Mouse (Mus musculus) midbrain, embryonic 13.5 days (tissue): ENCODE data around the gene Hivep3. TPM values are rescaled to one million over a fixed set of nuclear protein-coding genes. Genes with fewer than 3 reads are reported as not detected.
A peak's percentile ranks its signal among the peaks of the same experiment; 100 is the strongest.

ENCODE experiments used
- ATAC-seq: fragments of 200-750 bp; cut with Nextera tagmentation; 2 replicates; pipeline ENCODE4 v1.8.0; 2017; ENCODE audit warnings: mild to moderate bottlenecking, moderate TSS enrichment, moderate library complexity
- H3K27ac ChIP-seq: fragments of 300-500 bp; sonication (generic); 2 replicates; pipeline ENCODE4 v1.5.1; 2015; ENCODE audit warnings: inconsistent platforms, mild to moderate bottlenecking, moderate library complexity
- H3K27me3 ChIP-seq: fragments of 300-500 bp; sonication (generic); 2 replicates; pipeline ENCODE4 v1.6.1; 2015; ENCODE audit warnings: mild to moderate bottlenecking, inconsistent platforms
- H3K36me3 ChIP-seq: fragments of 300-500 bp; sonication (generic); 2 replicates; pipeline ENCODE4 v1.6.1; 2015; ENCODE audit warnings: mild to moderate bottlenecking, inconsistent platforms
- H3K4me1 ChIP-seq: fragments of 300-500 bp; sonication (generic); replicated peaks from 2 replicates; pipeline ENCODE4 v1.6.1; 2015; ENCODE audit warnings: inconsistent platforms
- H3K4me2 ChIP-seq: fragments of 300-500 bp; sonication (generic); replicated peaks from 2 replicates; pipeline ENCODE4 v1.6.1; 2015; ENCODE audit warnings: moderate library complexity, mild to moderate bottlenecking, inconsistent platforms
- H3K4me3 ChIP-seq: fragments of 300-500 bp; sonication (generic); replicated peaks from 2 replicates; pipeline ENCODE4 v1.5.1; 2015; ENCODE audit warnings: mild to moderate bottlenecking, inconsistent platforms
- H3K9ac ChIP-seq: fragments of 300-500 bp; sonication (generic); replicated peaks from 2 replicates; pipeline ENCODE4 v1.6.1; 2015; ENCODE audit warnings: mild to moderate bottlenecking, inconsistent platforms
- H3K9me3 ChIP-seq: fragments of 300-500 bp; sonication (generic); 2 replicates; pipeline ENCODE4 v1.6.1; 2016; ENCODE audit warnings: mild to moderate bottlenecking, inconsistent platforms
- WGBS: fragments of 180-500 bp; shearing (Covaris S2); methylation state at CpG from one replicate; pipeline ENCODE4 v1.1.7; 2015; 5-methylcytosine and 5-hydroxymethylcytosine counted together
- polyA plus RNA-seq: library from polyadenylated mRNA; unstranded; fragments of >200 nt; fragmentation: Nextera tagmentation; extraction: Ambion mirVana; gene quantifications from 2 replicates; pipeline ENCODE4 v1.2.1, GENCODE M21; 2015

Hivep3 gene
- 9.5 and 10.5 TPM in 2 replicates for polyA plus RNA-seq

GRCm38 (mm10) chr4:119733184-119733880 is at the start of gene Hivep3:
Gene Hivep3 (plus strand): TSS chr4:119733784.
- Histone ChIP-seq H3K27me3 (peaks cover 30% of the 10 kb centered on the region), H3K4me2 (peak within 1 kb of the TSS; percentile 86), H3K4me3 (peak within 1 kb of the TSS; percentile 67), H3K4me1 (peaks cover 13% of the 10 kb centered on the region), H3K27ac (peak within 1 kb of the TSS; percentile 74), H3K9me3 (no peaks in the 10 kb centered on the region), H3K36me3 (no peaks in the 10 kb centered on the region), H3K9ac (peak within 1 kb of the TSS; percentile 69)
- peak; percentile 96 for ATAC-seq
- WGBS, result under 1% methylated on average over 43 of the region's 47 CpGs

- Histone ChIP-seq H3K36me3 (no peaks in the 10 kb centered on the region), H3K27ac (no peak overlapping the region), H3K9ac (no peak overlapping the region), H3K9me3 (no peaks in the 10 kb centered on the region), H3K27me3 (no peaks in the 10 kb centered on the region), H3K4me1 (peaks cover 9% of the 10 kb centered on the region), H3K4me2 (no peak overlapping the region), H3K4me3 (no peak overlapping the region)
- ATAC-seq, result no peak
- WGBS, result 96% methylated on average over 2 of the region's 2 CpGs
Observed at GRCm38 (mm10) chr4:119685746-119686145, 47.8 kb upstream of the Hivep3 start.

- Histone ChIP-seq H3K4me3 (no peak overlapping the region), H3K4me1 (no peaks in the 10 kb centered on the region), H3K27me3 (no peaks in the 10 kb centered on the region), H3K36me3 (no peaks in the 10 kb centered on the region), H3K9me3 (peaks cover 2% of the 10 kb centered on the region; the same call in 1 of the 2 replicates), H3K27ac (no peak overlapping the region), H3K4me2 (no peak overlapping the region), H3K9ac (no peak overlapping the region)
- ATAC-seq, result no peak
- WGBS, result 59% methylated on average over 2 of the region's 2 CpGs
Observed at GRCm38 (mm10) chr4:119698339-119698738, 35.2 kb upstream of the Hivep3 start.

GRCm38 (mm10) chr4:119701269-119701954 is 32.2 kb upstream of the Hivep3 start:
- Histone ChIP-seq H3K27ac (no peak overlapping the region), H3K27me3 (no peaks in the 10 kb centered on the region), H3K36me3 (no peaks in the 10 kb centered on the region), H3K9ac (no peak overlapping the region), H3K4me1 (no peaks in the 10 kb centered on the region), H3K4me2 (no peak overlapping the region), H3K4me3 (no peak overlapping the region), H3K9me3 (peaks cover 2% of the 10 kb centered on the region; the same call in 1 of the 2 replicates)
- ATAC-seq, result no peak
- 87% methylated on average over 11 of the region's 11 CpGs for WGBS

- Histone ChIP-seq H3K27ac (no peak overlapping the region), H3K9me3 (peaks cover 2% of the 10 kb centered on the region; the same call in 1 of the 2 replicates), H3K36me3 (no peaks in the 10 kb centered on the region), H3K27me3 (no peaks in the 10 kb centered on the region), H3K4me1 (0 out of 2 replicates have a peak, but pooled peaks cover 4% of the 10 kb centered on the region), H3K9ac (no peak overlapping the region), H3K4me2 (no peak overlapping the region), H3K4me3 (no peak overlapping the region)
- ATAC-seq, result no peak
- 86% methylated on average over 8 of the region's 8 CpGs for WGBS
Observed at GRCm38 (mm10) chr4:119703965-119704364, 29.6 kb upstream of the Hivep3 start.

- no peak overlapping the region for H3K27ac ChIP-seq
- no peak for ATAC-seq
- no peak overlapping the region for H3K4me3 ChIP-seq
- no peaks in the 10 kb centered on the region for H3K9me3 ChIP-seq
- WGBS, result 53% methylated on average over 5 of the region's 5 CpGs
- H3K36me3 ChIP-seq, result no peaks in the 10 kb centered on the region
- no peak overlapping the region for H3K9ac ChIP-seq
- H3K4me2 ChIP-seq, result no peak overlapping the region
- H3K4me1 ChIP-seq, result 0 out of 2 replicates have a peak, but pooled peaks cover 4% of the 10 kb centered on the region
- no peaks in the 10 kb centered on the region for H3K27me3 ChIP-seq
Observed at GRCm38 (mm10) chr4:119707326-119707725, 26.3 kb upstream of the Hivep3 start.

GRCm38 (mm10) chr4:119707751-119708150 is 25.8 kb upstream of the Hivep3 start:
- H3K9me3 ChIP-seq, result no peaks in the 10 kb centered on the region
- WGBS, result 24% methylated on average over 3 of the region's 3 CpGs
- no peak overlapping the region for H3K27ac ChIP-seq
- H3K4me2 ChIP-seq, result no peak overlapping the region
- no peak overlapping the region for H3K9ac ChIP-seq
- no peaks in the 10 kb centered on the region for H3K27me3 ChIP-seq
- H3K4me3 ChIP-seq, result no peak overlapping the region
- 0 out of 2 replicates have a peak, but pooled peaks cover 4% of the 10 kb centered on the region for H3K4me1 ChIP-seq
- H3K36me3 ChIP-seq, result no peaks in the 10 kb centered on the region
- ATAC-seq, result no peak

GRCm38 (mm10) chr4:119710208-119710607 is 23.4 kb upstream of the Hivep3 start:
- H3K27ac ChIP-seq, result no peak overlapping the region
- H3K4me2 ChIP-seq, result no peak overlapping the region
- H3K9me3 ChIP-seq, result no peaks in the 10 kb centered on the region
- no peaks in the 10 kb centered on the region for H3K27me3 ChIP-seq
- no peak for ATAC-seq
- 0 out of 2 replicates have a peak, but pooled peaks cover 4% of the 10 kb centered on the region for H3K4me1 ChIP-seq
- no peak overlapping the region for H3K4me3 ChIP-seq
- H3K36me3 ChIP-seq, result no peaks in the 10 kb centered on the region
- 51% methylated on average over 4 of the region's 4 CpGs for WGBS
- H3K9ac ChIP-seq, result no peak overlapping the region

GRCm38 (mm10) chr4:119717443-119717842 is 16.1 kb upstream of the Hivep3 start:
- WGBS, result 76% methylated on average over 11 of the region's 11 CpGs
- no peak for ATAC-seq
- Histone ChIP-seq H3K4me1 (peaks cover 7% of the 10 kb centered on the region; the same call in 1 of the 2 replicates), H3K27ac (no peak overlapping the region), H3K4me3 (no peak overlapping the region), H3K9me3 (no peaks in the 10 kb centered on the region), H3K9ac (no peak overlapping the region), H3K27me3 (no peaks in the 10 kb centered on the region), H3K36me3 (no peaks in the 10 kb centered on the region), H3K4me2 (no peak overlapping the region)

- ATAC-seq, result no peak
- H3K4me2 ChIP-seq, result no peak overlapping the region
- H3K27ac ChIP-seq, result 0 out of 2 replicates have a peak overlapping the region, but pooled peaks have one; percentile 9
- no peaks in the 10 kb centered on the region for H3K36me3 ChIP-seq
- H3K9me3 ChIP-seq, result no peaks in the 10 kb centered on the region
- WGBS, result 78% methylated on average over 3 of the region's 3 CpGs
- no peak overlapping the region for H3K4me3 ChIP-seq
- H3K27me3 ChIP-seq, result no peaks in the 10 kb centered on the region
- H3K4me1 ChIP-seq, result peaks cover 7% of the 10 kb centered on the region; the same call in 1 of the 2 replicates
- no peak overlapping the region for H3K9ac ChIP-seq
Observed at GRCm38 (mm10) chr4:119721531-119721930, 12.1 kb upstream of the Hivep3 start.

GRCm38 (mm10) chr4:119726074-119726473 is 7.5 kb upstream of the Hivep3 start:
- Histone ChIP-seq H3K27me3 (no peaks in the 10 kb centered on the region), H3K4me2 (no peak overlapping the region), H3K36me3 (no peaks in the 10 kb centered on the region), H3K27ac (no peak overlapping the region), H3K9me3 (no peaks in the 10 kb centered on the region), H3K9ac (no peak overlapping the region), H3K4me1 (peaks cover 7% of the 10 kb centered on the region; the same call in 1 of the 2 replicates), H3K4me3 (no peak overlapping the region)
- WGBS, result 80% methylated on average over 5 of the region's 5 CpGs
- no peak for ATAC-seq

- Histone ChIP-seq H3K4me3 (no peak overlapping the region), H3K4me2 (no peak overlapping the region), H3K27me3 (no peaks in the 10 kb centered on the region), H3K4me1 (peaks cover under 1% of the 10 kb centered on the region), H3K27ac (no peak overlapping the region), H3K9me3 (no peaks in the 10 kb centered on the region), H3K36me3 (no peaks in the 10 kb centered on the region), H3K9ac (no peak overlapping the region)
- ATAC-seq, result no peak
- 72% methylated on average over 2 of the region's 2 CpGs for WGBS
Observed at GRCm38 (mm10) chr4:119727871-119728270, 5.7 kb upstream of the Hivep3 start.
